Mouse (Mus musculus) adipocyte (in vitro differentiated cells): ENCODE measurements at regions not wholly inside any gene's neighbourhood (a gene's known extent, or its start where the extent isn't known, plus 50 kb on each side); places are given as distances from the start of the nearest gene placed in this dataset.

Experiments
- DNase-seq: peaks from one replicate; pipeline ENCODE4 v3.0.0-alpha.2; 2016; ENCODE audit warnings: low spot score

GRCm38 (mm10) chr8:10768181-10768580, 240.1 kb downstream of the Irs2 start:
- no peak for DNase-seq

- no peak for DNase-seq
Measured at GRCm38 (mm10) chr8:10763907-10764306, 244.4 kb downstream of the Irs2 start.

GRCm38 (mm10) chr8:10761694-10762305, 246.5 kb downstream of the Irs2 start:
- DNase-seq: no peak

GRCm38 (mm10) chr8:10760851-10761693, 247.2 kb downstream of the Irs2 start:
- DNase-seq: peak; percentile 10

GRCm38 (mm10) chr8:10760231-10760630, 248.0 kb downstream of the Irs2 start:
- DNase-seq: no peak

- DNase-seq: no peak
Measured at GRCm38 (mm10) chr8:10758151-10758550, 250.1 kb downstream of the Irs2 start.

- DNase-seq: no peak
Measured at GRCm38 (mm10) chr8:10754986-10755308, 253.3 kb downstream of the Irs2 start.

GRCm38 (mm10) chr8:10754232-10754985, 253.8 kb downstream of the Irs2 start:
- no peak for DNase-seq

- DNase-seq: no peak
Measured at GRCm38 (mm10) chr8:10753056-10753455, 255.2 kb downstream of the Irs2 start.

GRCm38 (mm10) chr8:10747150-10747549, 261.1 kb downstream of the Irs2 start:
- DNase-seq: no peak

GRCm38 (mm10) chr8:10743241-10743640, 265.0 kb downstream of the Irs2 start:
- DNase-seq: no peak

GRCm38 (mm10) chr8:10740837-10741236, 267.4 kb downstream of the Irs2 start:
- no peak for DNase-seq

GRCm38 (mm10) chr8:10738486-10739081, 269.7 kb downstream of the Irs2 start:
- no peak for DNase-seq

GRCm38 (mm10) chr8:10734746-10735145, 273.5 kb downstream of the Irs2 start:
- DNase-seq: no peak

- no peak for DNase-seq
Measured at GRCm38 (mm10) chr8:10723332-10723731, 284.9 kb downstream of the Irs2 start.

- no peak for DNase-seq
Measured at GRCm38 (mm10) chr8:10722742-10723141, 285.5 kb downstream of the Irs2 start.

- no peak for DNase-seq
Measured at GRCm38 (mm10) chr8:10722342-10722741, 285.9 kb downstream of the Irs2 start.

- no peak for DNase-seq
Measured at GRCm38 (mm10) chr8:10721146-10721862, 287.0 kb downstream of the Irs2 start.

- no peak for DNase-seq
Measured at GRCm38 (mm10) chr8:10720398-10720797, 287.9 kb downstream of the Irs2 start.

- no peak for DNase-seq
Measured at GRCm38 (mm10) chr8:10719411-10719810, 288.8 kb downstream of the Irs2 start.

- DNase-seq: no peak
Measured at GRCm38 (mm10) chr8:10717297-10717696, 291.0 kb downstream of the Irs2 start.

- DNase-seq: no peak
Measured at GRCm38 (mm10) chr8:10716161-10716560, 292.1 kb downstream of the Irs2 start.
